Mouse (Mus musculus): ENCODE measurements around the gene Ldhd.
"Not testable (repeated sequence)": the region's sequence is repeated elsewhere in the genome, so short reads cannot be mapped to it uniquely, and the experiment has no call there.

Ldhd gene

DNA sequence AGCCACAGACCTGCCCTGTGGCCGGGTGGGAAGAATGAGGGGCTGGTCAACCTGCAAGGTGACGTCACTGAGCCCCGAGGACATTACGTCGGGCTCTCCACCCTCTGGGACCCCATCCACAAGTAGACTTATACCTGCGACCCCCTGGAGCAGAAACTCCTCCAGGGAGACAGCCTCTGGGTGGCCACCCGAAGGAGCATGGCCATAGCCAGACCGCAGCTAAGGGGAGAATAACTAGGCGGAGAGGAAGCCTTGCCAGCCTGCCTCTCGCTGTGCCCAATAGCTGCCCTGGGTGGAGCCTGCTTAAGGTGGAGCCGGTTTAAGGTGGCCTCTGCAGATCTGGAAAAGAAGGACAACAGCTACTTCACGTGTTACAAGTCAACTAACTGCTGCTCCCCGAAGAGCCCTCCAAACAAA, at the start of gene Ldhd:
Gene Ldhd (minus strand): TSS at position 270 of the 417 bp plus-strand sequence.
- DNase-seq (ENCODE audit: low read depth, low spot score) = no peak

DNA sequence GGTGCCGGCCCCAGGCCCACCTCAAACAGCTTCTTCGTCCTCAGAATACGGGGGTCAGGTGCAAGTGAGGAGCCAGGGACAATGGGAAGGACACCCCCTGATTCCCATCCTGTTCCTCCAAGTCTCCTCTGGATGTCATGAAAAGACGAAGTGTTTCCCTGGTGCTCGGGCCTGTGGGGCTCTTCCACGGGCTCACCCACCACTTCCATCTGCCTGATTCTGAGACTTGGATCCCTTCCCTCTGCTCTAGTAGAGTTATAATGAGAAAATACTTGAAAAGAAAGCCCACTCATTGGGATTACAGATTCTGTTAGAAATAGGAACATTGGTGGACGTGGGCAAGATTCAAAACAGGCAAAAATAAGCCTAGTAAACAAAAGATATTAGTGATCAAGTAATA, 48.7 kb upstream of the Ldhd start:
- no peak for DNase-seq (ENCODE audit: low read depth, low spot score)

DNA sequence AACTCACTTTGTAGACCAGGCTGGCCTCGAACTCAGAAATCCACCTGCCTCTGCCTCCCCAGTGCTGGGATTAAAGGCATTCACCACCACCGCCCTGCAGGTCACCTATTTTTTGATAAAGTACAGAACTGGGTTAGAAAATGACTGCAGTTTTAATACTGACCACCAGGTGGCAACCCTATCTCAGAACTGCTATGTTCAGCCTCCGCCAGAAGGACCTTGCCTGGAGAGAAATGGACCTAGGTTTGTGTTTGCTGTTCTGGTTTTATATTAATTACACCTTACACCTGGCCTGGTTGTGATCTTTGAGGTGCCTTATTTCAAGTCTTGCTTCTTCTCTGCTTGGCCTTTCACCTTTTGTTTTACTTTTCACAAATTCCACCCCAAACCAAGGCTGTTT, 47.9 kb upstream of the Ldhd start:
- peak; percentile 16 for DNase-seq (ENCODE audit: low read depth, low spot score)

DNA sequence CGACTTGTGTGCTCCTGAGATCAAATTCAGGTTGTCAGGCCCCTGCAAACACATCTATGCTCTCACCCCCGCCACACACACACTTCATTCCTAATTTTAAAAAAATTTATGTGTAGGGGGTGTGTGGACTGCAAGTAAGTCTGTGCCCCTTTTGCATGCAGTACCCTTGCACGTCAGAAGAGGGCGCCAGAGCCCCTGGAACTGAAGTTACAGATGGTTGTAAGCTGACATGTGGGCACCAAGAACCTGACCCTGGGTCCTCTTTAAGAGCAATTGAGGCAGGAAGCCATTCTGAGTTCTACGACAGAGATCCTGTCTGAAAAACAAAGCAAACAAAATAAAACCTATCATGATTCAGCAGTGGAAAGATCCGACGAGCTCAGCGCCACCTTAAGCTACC, 46.1 kb upstream of the Ldhd start:
- DNase-seq (ENCODE audit: low read depth, low spot score) = no peak

DNA sequence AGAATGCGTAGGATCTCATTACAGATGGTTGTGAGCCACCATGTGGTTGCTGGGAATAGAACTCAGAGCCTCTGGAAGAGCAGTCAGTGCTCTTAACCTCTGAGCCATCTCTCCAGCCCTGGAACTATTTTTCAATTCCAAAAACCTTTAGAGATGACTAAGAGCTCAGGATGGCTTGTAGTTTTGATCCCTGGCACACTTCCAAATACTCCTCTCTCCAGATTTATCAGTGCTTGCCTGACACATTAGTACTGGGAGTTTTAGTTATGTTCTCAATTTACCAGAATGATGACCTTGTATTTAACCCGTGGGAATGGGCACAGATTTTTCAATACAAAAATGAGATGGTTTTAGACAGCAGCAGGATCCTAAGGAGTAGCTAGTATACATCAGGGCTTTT, 36.6 kb upstream of the Ldhd start:
- DNase-seq (ENCODE audit: low read depth, low spot score) = no peak

DNA sequence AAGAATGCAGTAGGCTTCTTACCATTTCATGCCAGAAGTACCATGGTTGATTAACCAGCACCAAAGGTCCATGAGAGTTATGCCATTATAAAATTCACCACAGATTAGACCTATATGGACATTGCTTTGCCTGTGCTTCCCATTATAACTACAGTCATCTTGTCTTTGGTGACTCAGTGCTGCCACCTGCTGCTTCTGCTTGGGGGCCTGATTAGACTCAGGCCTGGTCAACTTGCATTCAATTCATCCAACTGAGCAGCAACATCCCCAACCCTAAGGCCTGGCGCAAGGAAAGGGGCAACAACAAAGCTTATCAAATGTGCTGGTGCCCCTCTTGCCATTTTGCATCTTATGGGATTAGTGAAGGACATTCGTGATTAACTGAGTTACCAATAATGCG, 32.3 kb upstream of the Ldhd start:
- DNase-seq (ENCODE audit: low read depth, low spot score) = peak; percentile 6

DNA sequence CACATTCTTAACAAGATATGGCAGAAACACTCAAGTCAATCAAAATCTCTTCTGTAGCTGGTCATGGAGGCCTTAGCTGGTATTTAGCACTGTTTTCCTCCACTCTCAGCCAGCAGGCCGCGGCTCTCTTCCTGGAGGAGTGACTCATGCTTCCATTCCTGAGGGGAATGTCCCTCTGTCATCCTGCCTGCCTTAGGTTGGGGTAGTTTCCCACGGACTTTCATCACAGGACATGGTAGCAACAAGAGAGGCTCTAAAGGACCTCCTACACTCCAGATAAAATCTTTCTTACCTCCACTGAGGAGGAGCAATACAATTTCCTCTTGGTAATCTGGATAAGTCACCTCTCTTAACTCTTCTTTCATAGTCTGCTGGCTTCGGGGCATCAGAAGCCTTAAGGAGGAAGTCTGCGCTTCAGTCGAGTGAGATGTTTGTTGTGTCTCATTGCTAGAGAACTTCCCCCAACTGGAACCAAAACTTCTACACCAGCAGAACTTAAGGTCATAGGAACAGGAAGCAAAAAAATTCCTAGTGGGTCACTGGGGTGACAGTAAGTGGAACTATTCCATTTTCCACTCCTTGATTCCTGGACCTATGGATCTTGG, 28.7 kb upstream of the Ldhd start:
- DNase-seq (ENCODE audit: low read depth, low spot score) = no peak

DNA sequence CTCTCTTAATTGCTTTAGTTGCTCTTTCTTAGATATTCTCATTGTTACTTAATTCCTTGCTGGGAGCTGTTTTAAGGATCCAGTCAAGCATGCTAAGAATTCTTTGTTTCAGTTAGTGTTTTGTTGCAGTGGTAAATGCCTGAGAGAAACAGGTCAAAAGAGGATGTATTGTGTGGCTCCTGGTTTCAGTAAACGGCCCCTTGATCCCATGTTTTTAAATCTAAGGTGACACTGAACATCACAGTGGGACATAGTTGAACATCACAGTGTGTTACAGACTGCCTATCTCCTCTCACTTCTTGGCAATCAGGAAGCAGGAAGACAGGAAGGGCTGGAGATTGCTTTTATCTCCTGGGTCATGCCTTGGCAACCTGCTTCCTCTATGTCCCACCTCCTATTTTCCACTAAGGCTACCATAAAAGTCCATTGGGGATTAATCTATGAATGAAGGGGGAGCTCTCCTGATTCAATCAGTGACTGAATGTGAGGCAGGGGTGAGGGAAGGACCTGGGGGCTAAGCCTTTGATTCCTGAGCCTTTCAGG, 27.2 kb upstream of the Ldhd start:
- no peak for DNase-seq (ENCODE audit: low read depth, low spot score)

DNA sequence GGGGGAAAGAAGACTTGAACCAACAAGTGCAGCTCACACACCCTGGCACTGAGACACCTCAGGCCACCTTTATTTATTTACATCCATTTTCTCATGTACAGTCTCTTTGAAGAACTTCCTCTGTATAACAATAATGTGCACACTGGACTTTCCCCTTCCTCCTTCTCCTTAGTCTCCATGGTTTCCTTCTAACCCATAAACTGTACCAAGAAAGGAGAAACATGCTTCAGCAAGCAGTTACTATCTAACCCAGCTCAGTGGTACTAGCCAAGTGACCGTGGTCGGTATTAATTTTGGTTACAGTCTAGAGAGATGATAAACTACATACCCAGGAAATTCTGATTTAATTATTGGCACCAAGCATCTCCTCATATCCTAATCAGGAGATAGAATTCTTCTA, 23.4 kb upstream of the Ldhd start:
- DNase-seq (ENCODE audit: low read depth, low spot score) = no peak

DNA sequence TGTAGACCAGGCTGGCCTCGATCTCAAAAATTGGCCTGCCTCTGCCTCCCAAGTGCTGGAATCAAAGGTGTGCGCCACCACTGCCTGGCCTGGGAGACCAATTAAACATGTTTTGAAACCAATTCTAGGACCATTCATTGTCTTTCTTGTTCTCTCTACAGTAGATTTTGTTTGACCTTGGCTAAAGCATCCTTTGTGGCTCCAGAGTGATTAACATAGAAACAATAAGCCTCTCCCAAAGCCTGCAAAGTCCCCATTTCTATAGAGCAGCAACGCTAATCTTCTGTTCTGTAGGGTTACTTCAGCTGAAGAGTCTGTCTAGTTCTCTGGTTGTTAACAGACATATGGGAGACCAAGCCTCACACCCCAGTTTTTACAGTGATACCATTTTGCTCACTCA, 20.5 kb upstream of the Ldhd start:
- no peak for DNase-seq (ENCODE audit: low read depth, low spot score)

DNA sequence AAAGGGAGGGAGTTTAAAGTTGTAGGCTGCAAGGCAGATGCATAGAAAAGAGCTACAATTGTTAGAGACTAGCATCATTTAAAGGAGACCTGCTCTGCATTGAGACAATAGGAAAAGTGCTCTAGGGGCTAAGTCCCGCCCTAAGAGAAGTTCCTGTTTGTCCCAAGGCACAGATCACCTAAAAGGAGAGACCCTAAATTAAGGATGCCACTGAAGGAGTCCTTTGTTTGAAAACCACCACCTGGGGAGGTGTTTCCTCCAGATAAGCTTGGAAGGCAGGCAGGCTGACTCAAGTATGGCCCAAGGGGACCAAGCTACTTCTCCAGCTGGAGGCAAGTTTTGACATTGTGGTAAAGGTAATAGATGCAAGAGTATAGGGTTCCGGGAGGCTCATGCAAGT, 18.7 kb upstream of the Ldhd start:
- DNase-seq (ENCODE audit: low read depth, low spot score) = no peak

DNA sequence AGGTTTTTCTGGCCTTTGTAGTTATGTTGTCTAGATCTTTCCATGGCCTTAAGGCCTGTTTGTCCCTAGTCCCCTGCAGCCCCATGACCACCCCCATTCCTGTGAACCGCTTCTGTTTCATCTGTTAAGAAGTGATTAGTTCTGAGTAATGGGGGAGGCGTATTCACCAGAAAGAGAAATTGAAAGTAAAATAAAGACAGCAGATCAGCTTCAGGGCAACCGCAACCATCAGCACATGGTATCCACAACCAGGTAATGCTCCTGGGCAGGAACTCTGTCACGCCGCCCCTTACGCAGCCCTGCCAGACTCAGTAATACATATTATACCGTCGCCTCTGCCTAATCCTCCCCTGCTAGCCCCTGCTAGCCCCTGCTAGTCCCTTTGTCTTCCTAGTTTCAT, 15.5 kb upstream of the Ldhd start:
- DNase-seq (ENCODE audit: low read depth, low spot score) = no peak

DNA sequence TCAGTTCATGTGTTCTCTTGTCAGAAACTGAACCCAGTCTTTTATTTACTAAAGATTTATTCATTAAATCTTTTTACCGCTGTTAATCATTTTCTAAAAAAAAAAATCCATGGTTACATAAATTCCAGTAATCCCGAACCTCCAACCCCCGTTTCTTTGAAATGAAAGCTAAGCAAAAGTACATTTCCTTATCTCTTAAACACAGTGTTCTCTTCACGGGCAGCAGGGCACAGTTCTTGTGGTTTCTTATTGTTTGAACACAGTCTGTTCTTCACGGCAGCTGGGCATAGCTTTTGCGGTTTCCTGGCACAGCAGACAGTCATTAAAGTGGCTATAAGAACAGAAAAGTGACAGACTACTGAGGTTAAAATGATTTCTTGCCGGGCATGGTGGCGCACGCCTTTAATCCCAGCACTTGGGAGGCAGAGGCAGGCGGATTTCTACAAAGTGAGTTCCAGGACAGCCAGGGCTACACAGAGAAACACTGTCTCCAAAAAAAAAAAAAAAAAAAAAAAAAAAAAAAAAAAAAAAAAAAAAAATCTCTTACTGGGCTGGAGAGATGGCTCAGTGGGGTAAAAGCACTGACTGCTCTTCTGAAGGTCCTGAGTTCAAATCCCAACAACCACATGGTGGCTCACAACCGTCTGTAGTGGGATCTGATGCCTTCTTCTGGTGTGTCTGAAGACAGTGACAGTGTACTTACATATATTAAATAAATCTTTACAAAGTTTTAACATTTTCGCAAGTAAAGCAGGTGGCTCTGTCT, 14.3 kb upstream of the Ldhd start:
- DNase-seq (ENCODE audit: low read depth, low spot score) = not testable (repeated sequence)

DNA sequence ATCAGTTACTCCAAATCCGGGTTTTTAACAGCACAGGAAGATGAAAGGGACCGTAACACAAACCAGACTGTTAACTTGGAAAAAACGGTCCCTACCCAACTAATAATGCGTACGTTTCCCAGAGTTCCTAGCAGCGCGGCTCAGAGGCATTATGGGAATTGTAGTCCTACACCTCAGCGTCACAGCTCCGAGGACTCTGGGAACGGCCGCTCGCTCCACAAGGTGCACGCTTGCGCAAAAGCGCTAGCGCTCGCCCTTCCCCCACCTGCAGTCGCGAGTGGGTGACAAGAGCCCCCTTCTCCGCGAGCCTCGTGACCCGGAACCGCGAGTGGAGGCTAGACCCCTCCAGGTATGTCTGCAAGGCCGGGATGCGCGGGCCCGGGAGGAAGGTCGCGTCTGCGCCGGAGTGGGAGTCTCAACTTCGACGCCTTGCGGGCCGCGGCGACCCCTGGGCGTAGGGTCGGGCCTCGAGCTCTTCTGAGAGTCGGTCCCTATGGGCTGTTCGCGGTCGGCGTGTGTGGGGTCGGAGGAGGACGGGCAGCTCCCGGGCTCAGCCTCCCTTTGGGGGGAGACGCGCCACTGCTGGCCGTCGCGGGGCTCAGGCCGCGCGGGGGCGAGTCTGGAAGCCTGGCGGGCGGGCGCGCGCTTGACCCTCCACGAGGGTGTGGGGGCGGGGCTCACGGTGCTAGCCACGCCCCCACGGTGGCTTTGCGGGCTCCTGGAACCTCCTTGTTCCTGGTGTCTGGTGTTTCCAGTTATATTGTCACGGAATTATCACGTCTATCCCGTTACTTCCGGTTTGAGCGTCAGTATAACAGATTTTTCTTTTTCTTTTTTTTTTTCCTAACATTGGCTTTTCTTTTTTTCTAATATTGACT, 13.3 kb upstream of the Ldhd start, which contains the start of gene Zfp1:
Gene Zfp1 (plus strand): TSS at position 138 of the 878 bp plus-strand sequence.
- peak; percentile 90 for DNase-seq (ENCODE audit: low read depth, low spot score)

DNA sequence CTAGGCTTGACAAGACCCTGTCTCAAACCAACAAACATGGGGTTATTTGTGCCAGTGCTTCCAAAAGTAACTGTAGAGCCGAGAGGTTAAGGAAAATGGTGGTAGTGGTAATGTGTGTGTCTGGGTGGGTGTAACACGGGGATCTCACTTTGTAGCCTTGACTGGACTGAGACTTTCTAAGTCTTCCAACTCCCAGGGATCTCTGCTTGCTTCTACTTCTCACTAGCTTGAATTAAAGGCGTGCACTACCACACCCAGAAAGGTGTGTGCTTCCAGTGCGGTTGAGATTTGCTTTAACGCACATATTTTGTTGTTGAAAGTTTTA, 12.7 kb upstream of the Ldhd start:
- no peak for DNase-seq (ENCODE audit: low read depth, low spot score)

DNA sequence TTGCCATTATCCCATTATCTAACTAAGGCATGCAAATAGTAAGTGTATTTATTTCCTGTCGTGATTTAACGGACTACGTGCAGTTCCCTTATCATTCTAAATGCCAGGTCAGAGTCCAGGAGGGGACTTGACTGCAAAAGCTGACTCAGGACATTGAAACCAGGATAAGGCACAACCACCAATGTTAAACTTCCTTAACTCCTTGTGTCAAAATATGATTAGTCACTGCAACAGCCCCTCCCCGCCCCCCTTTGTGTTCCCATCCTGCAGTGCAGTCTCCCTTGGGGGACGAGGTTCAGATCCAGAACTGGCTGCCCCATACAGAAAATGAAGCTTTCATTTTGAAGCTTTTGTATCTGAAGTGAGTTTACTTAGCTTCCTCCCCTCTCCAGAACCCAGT, 12.3 kb upstream of the Ldhd start:
- DNase-seq (ENCODE audit: low read depth, low spot score) = no peak

DNA sequence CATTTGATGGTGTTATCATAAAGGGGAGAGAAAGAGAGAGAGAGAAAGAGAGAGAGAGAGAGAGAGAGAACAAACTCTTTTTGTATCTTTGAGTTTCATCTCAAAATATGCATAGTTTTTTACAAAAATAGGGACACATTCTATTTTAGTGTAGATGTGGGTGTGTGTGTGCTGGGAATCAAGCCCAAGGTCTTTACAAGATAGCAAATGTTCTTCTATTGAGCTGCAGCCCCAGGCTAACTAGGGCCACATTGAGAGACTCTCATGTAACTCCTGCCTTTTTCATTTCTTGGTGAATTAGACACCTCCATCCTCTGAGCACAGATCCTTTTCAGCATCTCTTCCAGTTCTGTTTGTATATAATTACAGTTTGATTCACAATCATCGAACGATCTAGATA, 10.9 kb upstream of the Ldhd start:
- no peak for DNase-seq (ENCODE audit: low read depth, low spot score)

DNA sequence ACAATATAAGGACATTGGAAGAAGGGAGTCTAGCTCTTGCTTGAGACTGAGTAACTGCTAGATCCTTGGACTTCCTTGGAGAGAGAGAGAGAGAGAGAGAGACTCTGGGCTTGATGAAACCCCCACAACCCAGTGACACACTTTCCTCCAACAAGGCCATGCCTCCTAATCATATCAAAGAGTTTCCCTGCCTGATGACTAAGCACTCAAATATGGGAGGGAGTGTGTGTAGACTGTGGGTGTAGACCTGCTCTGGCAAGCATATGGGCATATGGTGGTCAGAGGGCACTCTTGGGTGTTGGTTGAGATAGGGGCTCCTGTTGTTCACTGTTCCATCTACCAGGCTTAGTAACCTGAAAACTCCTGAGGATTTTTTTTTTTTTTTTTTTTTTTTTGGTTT, 7.9 kb upstream of the Ldhd start:
- DNase-seq (ENCODE audit: low read depth, low spot score) = no peak

DNA sequence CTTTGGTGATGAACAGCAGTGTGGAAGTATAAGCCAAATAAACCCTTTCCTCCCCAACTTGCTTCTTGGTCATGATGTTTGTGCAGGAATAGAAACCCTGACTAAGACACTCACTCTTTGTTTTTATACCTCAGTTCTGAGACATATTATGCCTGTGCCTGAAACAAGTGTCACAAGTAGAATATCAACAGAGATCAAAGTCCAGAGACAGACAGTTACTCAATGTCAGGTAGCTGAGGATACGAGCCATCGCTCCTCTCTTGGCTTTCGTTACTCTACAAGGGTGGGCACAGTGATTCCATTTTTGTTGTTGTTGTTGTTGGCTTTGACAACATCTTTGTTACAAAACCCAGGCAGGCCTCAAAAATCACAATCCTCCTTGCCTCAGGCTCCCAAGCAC, 2.8 kb upstream of the Ldhd start:
- no peak for DNase-seq (ENCODE audit: low read depth, low spot score)

DNA sequence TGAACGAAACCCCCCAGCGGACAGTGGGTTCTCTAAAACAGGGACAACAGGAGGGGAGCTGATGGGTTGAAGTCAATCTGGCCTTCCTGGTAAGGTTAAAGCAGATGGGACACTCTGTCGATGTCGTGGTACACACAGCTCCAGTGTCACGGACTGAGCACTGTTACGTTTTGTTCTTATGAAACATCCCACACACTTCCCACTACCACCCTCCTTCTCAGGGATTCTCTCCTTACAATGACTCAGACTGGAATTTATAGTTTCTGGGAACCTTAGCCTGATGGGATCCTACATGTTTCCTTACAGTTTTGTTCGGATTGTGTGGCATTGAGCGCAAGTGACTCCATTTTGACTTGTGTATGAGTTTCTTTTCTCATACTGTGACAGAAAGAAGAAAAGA, 1.4 kb upstream of the Ldhd start:
- no peak for DNase-seq (ENCODE audit: low read depth, low spot score)

DNA sequence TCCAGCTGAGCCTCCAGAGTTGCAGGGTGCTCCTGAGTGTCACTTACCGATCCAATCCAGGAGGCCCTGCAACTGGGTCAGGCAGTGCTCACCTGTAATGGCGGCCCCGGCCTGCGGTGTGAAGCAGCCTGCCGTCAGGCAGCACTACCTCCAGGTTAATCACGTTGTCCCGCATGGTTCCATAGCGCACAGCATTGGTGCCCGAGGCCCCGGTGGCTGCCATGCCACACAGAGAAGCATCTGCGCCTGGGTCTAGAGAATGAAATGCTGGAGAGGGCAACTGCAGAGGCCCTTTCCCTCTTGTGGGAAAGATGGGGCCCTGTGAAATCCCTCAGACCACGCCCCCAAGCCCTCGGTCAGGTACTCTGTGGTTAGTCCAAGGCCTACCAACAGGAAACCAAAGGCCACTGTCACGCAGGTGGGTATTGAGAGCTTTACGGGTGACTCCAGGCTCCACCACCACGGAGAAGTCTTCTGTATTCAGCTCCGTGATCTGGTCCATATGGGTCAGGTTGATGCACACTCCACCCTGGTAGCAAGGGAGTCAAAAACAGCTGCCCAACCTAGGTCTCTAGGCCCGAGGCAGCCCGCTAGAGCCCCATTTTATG, 1.2 kb downstream of the Ldhd start:
- DNase-seq (ENCODE audit: low read depth, low spot score) = no peak

DNA sequence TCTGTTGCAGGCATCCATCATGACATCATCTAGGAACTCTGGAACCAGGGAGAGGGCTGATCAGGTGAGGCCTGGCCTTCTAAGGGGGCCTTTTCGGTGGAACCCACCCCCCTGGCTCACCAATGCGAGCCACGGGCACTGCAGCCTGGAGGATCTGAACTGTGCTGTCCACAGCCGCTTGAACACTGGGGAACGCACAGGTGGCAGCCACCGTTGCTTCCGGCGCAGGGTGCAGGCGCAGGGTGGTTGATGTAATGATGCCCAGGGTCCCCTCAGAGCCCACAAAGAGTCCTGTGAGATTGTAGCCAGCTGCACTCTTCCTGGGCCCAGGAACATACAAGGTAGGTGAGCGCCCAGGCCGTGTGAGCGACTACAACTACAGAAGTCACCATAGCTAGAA, 1.8 kb downstream of the Ldhd start:
- DNase-seq (ENCODE audit: low read depth, low spot score) = no peak
